Comparison of ENCODE assay signal across 8 mouse cellular contexts in the genomic region with DNA sequence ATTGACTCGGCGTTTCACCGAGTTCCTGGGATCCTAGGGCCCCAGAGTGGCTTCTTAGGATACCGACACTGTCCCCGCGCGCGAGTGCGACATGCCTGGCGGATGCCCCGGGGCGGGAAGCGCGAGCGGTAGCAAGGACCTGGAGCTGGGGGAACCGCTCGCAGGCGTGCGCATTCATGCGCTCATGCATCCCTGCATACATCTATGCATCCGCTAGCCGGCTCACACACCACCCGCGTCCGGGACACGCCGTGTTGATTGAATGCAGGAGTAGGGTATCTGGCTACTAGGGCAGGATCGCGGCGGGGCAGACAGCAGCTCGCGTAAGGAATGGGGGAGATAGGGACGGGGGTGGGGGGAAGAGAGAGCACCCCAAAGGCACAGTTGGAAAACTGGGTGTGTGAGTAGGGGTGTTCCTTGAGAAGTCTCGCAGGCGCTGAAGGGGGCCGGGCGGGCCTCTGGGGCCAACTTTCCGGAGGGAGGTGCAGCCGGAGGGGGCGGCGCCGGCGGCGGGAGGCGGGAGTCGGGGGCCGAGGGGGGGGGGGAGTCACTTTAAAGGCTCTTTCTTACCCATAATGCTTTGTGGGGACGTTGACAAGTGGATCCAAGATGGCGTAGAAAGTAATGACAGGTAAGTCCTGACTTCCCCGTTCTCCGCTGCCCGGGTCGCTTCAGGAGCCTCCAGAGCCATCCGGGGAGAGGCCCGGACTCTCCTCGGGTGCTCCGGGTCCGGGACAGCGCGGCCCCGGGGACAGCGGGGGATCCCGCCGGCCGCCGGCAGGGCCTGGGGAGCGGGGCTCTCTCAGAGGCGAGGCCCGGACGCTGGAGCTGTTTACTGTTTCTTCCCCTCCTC. TPM values are rescaled to one million over a fixed set of nuclear protein-coding genes. Genes with fewer than 3 reads are reported as not detected.
DNase-seq lines count a peak whose midpoint lies in the region; ATAC-seq and TF ChIP-seq lines count a peak whose summit lies in the region.

A gene (plus strand): TSS at position 580 of the 853 bp plus-strand sequence.

- peak within 1 kb of the TSS; percentile 82 for H3K9ac ChIP-seq in forebrain, embryonic 12.5 days
- peak within 1 kb of the TSS; percentile 98 for H3K9ac ChIP-seq in heart, postnatal 0 days (replicated peaks; ENCODE audit: low read depth, low read length)
- peak within 1 kb of the TSS; percentile 90 for H3K9ac ChIP-seq in lung, embryonic 14.5 days

- no peak for TF ChIP-seq CTCF in G1E (IDR thresholded peaks at IDR 0.05; ENCODE audit: low read depth, low read length)
- no peak for TF ChIP-seq CTCF in heart, postnatal 0 days (IDR thresholded peaks at IDR 0.05; ENCODE audit: low read depth)
- no peak for TF ChIP-seq CTCF in lung, embryonic 14.5 days (IDR thresholded peaks at IDR 0.05; ENCODE audit: low read depth)

- peaks cover 20% of the 10 kb centered on the region for H3K4me1 ChIP-seq in G1E (ENCODE audit: insufficient read depth, low read depth, low read length)
- H3K4me1 ChIP-seq in forebrain, embryonic 12.5 days: peaks cover 20% of the 10 kb centered on the region
- H3K4me1 ChIP-seq in heart, postnatal 0 days (ENCODE audit: control insufficient read depth, insufficient read depth): peaks cover 16% of the 10 kb centered on the region; the same call in 1 of the 2 replicates
- H3K4me1 ChIP-seq in lung, embryonic 14.5 days (ENCODE audit: insufficient read depth): no peaks in the 10 kb centered on the region

- peak within 1 kb of the TSS; percentile 87 for H3K4me3 ChIP-seq in G1E (ENCODE audit: low read depth, low read length)
- H3K4me3 ChIP-seq in forebrain, embryonic 12.5 days (replicated peaks): peak within 1 kb of the TSS; percentile 97
- peak within 1 kb of the TSS; percentile 97 for H3K4me3 ChIP-seq in heart, postnatal 0 days (ENCODE audit: low read depth, low read length)
- peak within 1 kb of the TSS; percentile 97 for H3K4me3 ChIP-seq in lung, embryonic 14.5 days (ENCODE audit: low read depth, low read length)

- H3K27ac ChIP-seq in forebrain, embryonic 12.5 days: peak within 1 kb of the TSS; percentile 73
- H3K27ac ChIP-seq in heart, postnatal 0 days (ENCODE audit: low read depth): peak within 1 kb of the TSS; percentile 87
- peak within 1 kb of the TSS; percentile 80 for H3K27ac ChIP-seq in lung, embryonic 14.5 days (ENCODE audit: low read depth)

- TF ChIP-seq EP300 in heart, postnatal 0 days (IDR thresholded peaks at IDR 0.05; ENCODE audit: low read depth): no peak

- under 1% methylated on average over 60 of the region's 70 CpGs for WGBS in forebrain, embryonic 12.5 days
- 1% methylated on average over 58 of the region's 70 CpGs for WGBS in heart, postnatal 0 days
- under 1% methylated on average over 65 of the region's 70 CpGs for WGBS in lung, embryonic 14.5 days

- peak; percentile 76 for ATAC-seq in G1E (ENCODE audit: extremely low read depth, insufficient number of reproducible peaks, low FRiP score, poor library complexity, severe bottlenecking)
- peak; percentile 79 for ATAC-seq in forebrain, embryonic 12.5 days (ENCODE audit: low FRiP score)
- peak; percentile 76 for ATAC-seq in heart, postnatal 0 days (ENCODE audit: insufficient read depth, low read depth)
- peak; percentile 83 for ATAC-seq in lung, embryonic 14.5 days (ENCODE audit: insufficient read depth)
- ATAC-seq in neutrophil, adult 5-6 weeks (ENCODE audit: extremely low read depth, insufficient number of reproducible peaks, low FRiP score, poor library complexity, severe bottlenecking): peak; percentile 60

- peak; percentile 91 for DNase-seq in G1E (ENCODE audit: low spot score)
- peak; percentile 71 for DNase-seq in c-Kit-positive CD71-positive TER-119-positive erythroid progenitor cells, embryonic 14.5 days (ENCODE audit: low spot score)
- peak; percentile 86 for DNase-seq in heart, postnatal 0 days (ENCODE audit: low spot score)
- DNase-seq in kidney, postnatal 4 days: peak; percentile 83 to 89
- DNase-seq in lung, embryonic 14.5 days: peak; percentile 88
- peak; percentile 75 for DNase-seq in testis, postnatal 14 days (ENCODE audit: low spot score)

- H3K27me3 ChIP-seq in G1E (ENCODE audit: insufficient read depth, low read length): peaks cover 36% of the 10 kb centered on the region
- peaks cover 10% of the 10 kb centered on the region; the same call in 1 of the 2 replicates for H3K27me3 ChIP-seq in forebrain, embryonic 12.5 days
- no peaks in the 10 kb centered on the region for H3K27me3 ChIP-seq in heart, postnatal 0 days (ENCODE audit: control insufficient read depth, insufficient read depth, low read length)
- no peaks in the 10 kb centered on the region for H3K27me3 ChIP-seq in lung, embryonic 14.5 days (ENCODE audit: insufficient read depth, low read length)

- peak within 1 kb of the TSS; percentile 100 for H3K4me2 ChIP-seq in forebrain, embryonic 12.5 days
- peak within 1 kb of the TSS; percentile 100 for H3K4me2 ChIP-seq in heart, postnatal 0 days (ENCODE audit: low read depth, low read length)
- peak within 1 kb of the TSS; percentile 98 for H3K4me2 ChIP-seq in lung, embryonic 14.5 days

- H3K9me3 ChIP-seq in G1E (replicated peaks): no peaks in the 10 kb centered on the region
- H3K9me3 ChIP-seq in forebrain, embryonic 12.5 days: no peaks in the 10 kb centered on the region
- no peaks in the 10 kb centered on the region for H3K9me3 ChIP-seq in heart, postnatal 0 days (replicated peaks; ENCODE audit: control insufficient read depth, low read length)
- H3K9me3 ChIP-seq in lung, embryonic 14.5 days (ENCODE audit: low read depth, low read length): no peaks in the 10 kb centered on the region

- peaks cover 27% of the 10 kb centered on the region for H3K36me3 ChIP-seq in G1E (replicated peaks)
- H3K36me3 ChIP-seq in forebrain, embryonic 12.5 days (replicated peaks): peaks cover 17% of the 10 kb centered on the region
- 0 out of 2 replicates have a peak, but pooled peaks cover 10% of the 10 kb centered on the region for H3K36me3 ChIP-seq in heart, postnatal 0 days (replicated peaks; ENCODE audit: control insufficient read depth, insufficient read depth, low read length)
- peaks cover 26% of the 10 kb centered on the region; the same call in 1 of the 2 replicates for H3K36me3 ChIP-seq in lung, embryonic 14.5 days (ENCODE audit: insufficient read depth)

RNA-seq across cellular contexts. Expression of the gene that starts here (rescaled TPM):
- total RNA-seq in G1E (2014; fragmentation: Nextera tagmentation) (63.5 and 92.8 TPM in 2 replicates), G1E (2017) (21.7 and 23.8 TPM in 2 replicates)
- 97.3 and 114 TPM in 2 replicates for polyA plus RNA-seq in G1E (2012)
- 21.1 and 21.7 TPM in 2 replicates for polyA plus RNA-seq in forebrain, embryonic 12.5 days (2016; fragmentation: Nextera tagmentation; extraction: Ambion mirVana)
- 8.0 and 10.8 TPM in 2 replicates for total RNA-seq in heart, postnatal 0 days (2014; rRNA removed; ENCODE audit: low replicate concordance)
- 7.3 and 8.1 TPM in 2 replicates for polyA plus RNA-seq in heart, postnatal 0 days (2015; fragmentation: Nextera tagmentation; extraction: Ambion mirVana)
- 25.7 and 27.4 TPM in 2 replicates for polyA plus RNA-seq in lung, embryonic 14.5 days (2014; fragmentation: Nextera tagmentation; extraction: Ambion mirVana)
- total RNA-seq in neutrophil, adult 5-6 weeks (2017): 40.0 and 47.3 TPM in 2 replicates

Comparison
In these comparisons a context has a peak if more than half of its experiments do, and no peak if none do; other contexts are left out.
1. Peak in every context shown above with its lines: DNase-seq, ATAC-seq, H3K4me3 ChIP-seq and H3K27ac ChIP-seq.